Mouse (Mus musculus): ENCODE results near the gene Vax2.

GRCm38 (mm10) chr6:83690936-83691335 lies 20.1 kb upstream of the Vax2 start:
- TF ChIP-seq POLR2A (IDR thresholded peaks at IDR 0.05; ENCODE audit: borderline replicate concordance, control insufficient read depth, low read depth, low read length) (no peak), CTCF (IDR thresholded peaks at IDR 0.05; ENCODE audit: control insufficient read depth, insufficient read depth, low read length) (no peak)
